Mouse (Mus musculus): ENCODE data around the gene 2310030G06Rik.
A peak's percentile ranks its signal among the peaks of the same experiment; 100 is the strongest.

The 2310030G06Rik gene

GRCm38 (mm10) chr9:50746214-50746677, at the start of gene 2310030G06Rik:
TSS of gene 2310030G06Rik (minus strand) at chr9:50746536.
- DNase-seq, result no peak

GRCm38 (mm10) chr9:50795266-50795665, 48.9 kb upstream of the 2310030G06Rik start:
- no peak for DNase-seq

- peak; percentile 81 for DNase-seq
Measured at GRCm38 (mm10) chr9:50782155-50782554, 35.8 kb upstream of the 2310030G06Rik start.

GRCm38 (mm10) chr9:50776162-50776760, 29.9 kb upstream of the 2310030G06Rik start:
- DNase-seq, result no peak

GRCm38 (mm10) chr9:50775662-50776126, 29.4 kb upstream of the 2310030G06Rik start:
- DNase-seq, result no peak

- DNase-seq, result peak; percentile 95
Measured at GRCm38 (mm10) chr9:50774991-50775612, 28.8 kb upstream of the 2310030G06Rik start, which contains the start of the genes Alg9 and 1110032A03Rik. TSS of gene Alg9 (plus strand) at chr9:50775019. TSS of gene 1110032A03Rik (minus strand) at chr9:50775520.

- DNase-seq, result no peak
Measured at GRCm38 (mm10) chr9:50774026-50774462, 27.7 kb upstream of the 2310030G06Rik start.

- DNase-seq, result no peak
Measured at GRCm38 (mm10) chr9:50770011-50770410, 23.7 kb upstream of the 2310030G06Rik start.

- DNase-seq, result peak; percentile 99
Measured at GRCm38 (mm10) chr9:50768107-50769002, 22.0 kb upstream of the 2310030G06Rik start, which contains the start of gene Fdxacb1. TSS of gene Fdxacb1 (plus strand) at chr9:50768236.

GRCm38 (mm10) chr9:50767531-50768106, 21.3 kb upstream of the 2310030G06Rik start:
- no peak for DNase-seq

- peak; percentile 58 for DNase-seq
Measured at GRCm38 (mm10) chr9:50763331-50763730, 17.0 kb upstream of the 2310030G06Rik start.

- no peak for DNase-seq
Measured at GRCm38 (mm10) chr9:50761520-50762243, 15.3 kb upstream of the 2310030G06Rik start.

GRCm38 (mm10) chr9:50756711-50757110, 10.4 kb upstream of the 2310030G06Rik start:
- DNase-seq, result no peak

- DNase-seq, result no peak
Measured at GRCm38 (mm10) chr9:50753947-50754346, 7.6 kb upstream of the 2310030G06Rik start.

GRCm38 (mm10) chr9:50752784-50753615, 6.7 kb upstream of the 2310030G06Rik start:
- DNase-seq, result no peak

GRCm38 (mm10) chr9:50752054-50752602, 5.8 kb upstream of the 2310030G06Rik start, which contains the start of gene Hspb2:
TSS of gene Hspb2 (minus strand) at chr9:50752354.
- no peak for DNase-seq

- DNase-seq, result no peak
Measured at GRCm38 (mm10) chr9:50751323-50751722, 5.0 kb upstream of the 2310030G06Rik start, which contains the start of gene Cryab. TSS of gene Cryab (plus strand) at chr9:50751325.

- no peak for DNase-seq
Measured at GRCm38 (mm10) chr9:50750706-50751105, 4.4 kb upstream of the 2310030G06Rik start.

GRCm38 (mm10) chr9:50745806-50746205, 530 bp downstream of the 2310030G06Rik start:
- no peak for DNase-seq

GRCm38 (mm10) chr9:50742744-50743143, 3.6 kb downstream of the 2310030G06Rik start:
- DNase-seq, result no peak

Measured in thymus, postnatal 4 days (tissue).